Comparison of ENCODE assay signal across 8 mouse cellular contexts in genomic region chrX:35888087-35888895, GRCm38 (mm10). TPM values are rescaled to one million over a fixed set of nuclear protein-coding genes. Genes with fewer than 3 reads are reported as not detected.
A peak's percentile ranks its signal among the peaks of the same experiment; 100 is the strongest.
DNase-seq lines count a peak whose midpoint lies in the region; ATAC-seq and TF ChIP-seq lines count a peak whose summit lies in the region.

TSS of gene Dock11 (plus strand) at chrX:35888832.

- TF ChIP-seq POLR2A in ES-Bruce4 (IDR thresholded peaks at IDR 0.05; ENCODE audit: insufficient read depth, low read length): no peak
- no peak for TF ChIP-seq POLR2A in testis, adult 2 months (IDR thresholded peaks at IDR 0.05; ENCODE audit: control insufficient read depth, low read depth, low read length)

- TF ChIP-seq EP300 in ES-Bruce4 (IDR thresholded peaks at IDR 0.05; ENCODE audit: insufficient read depth, low read depth, low read length): no peak

- DNase-seq in cerebellum, adult 11 months: peak; percentile 22
- DNase-seq in forebrain, embryonic 14.5 days (ENCODE audit: low spot score): peak; percentile 65
- DNase-seq in heart, postnatal 10 days: peak; percentile 61 to 64
- DNase-seq in kidney, postnatal 4 days: peak; percentile 68 to 80
- DNase-seq in lung, adult 18-20 months: peak; percentile 69 to 72

- H3K36me3 ChIP-seq in ES-Bruce4 (ENCODE audit: control insufficient read depth, insufficient read depth, low read length, poor library complexity, severe bottlenecking): no peaks in the 10 kb centered on the region
- no peaks in the 10 kb centered on the region for H3K36me3 ChIP-seq in forebrain, embryonic 14.5 days (ENCODE audit: control insufficient read depth, insufficient read depth, low read length)
- H3K36me3 ChIP-seq in neural tube, embryonic 13.5 days: no peaks in the 10 kb centered on the region
- H3K36me3 ChIP-seq in testis, adult 2 months (ENCODE audit: control insufficient read depth, insufficient read depth, low read length): no peaks in the 10 kb centered on the region

- H3K4me1 ChIP-seq in ES-Bruce4 (ENCODE audit: control insufficient read depth, insufficient read depth, low read length): no peaks in the 10 kb centered on the region
- H3K4me1 ChIP-seq in forebrain, embryonic 14.5 days (ENCODE audit: control insufficient read depth, insufficient read depth, low read length): no peaks in the 10 kb centered on the region
- H3K4me1 ChIP-seq in neural tube, embryonic 13.5 days (replicated peaks): peaks cover 9% of the 10 kb centered on the region; the same call in 1 of the 2 replicates
- H3K4me1 ChIP-seq in testis, adult 2 months (ENCODE audit: control insufficient read depth, insufficient read depth, low read length): peaks cover 7% of the 10 kb centered on the region

- peak; percentile 83 for ATAC-seq in forebrain, embryonic 14.5 days
- ATAC-seq in neural tube, embryonic 13.5 days (ENCODE audit: low read depth): peak; percentile 87

- peak within 1 kb of the TSS; percentile 65 for H3K4me3 ChIP-seq in ES-Bruce4 (ENCODE audit: low read depth, low read length)
- H3K4me3 ChIP-seq in forebrain, embryonic 14.5 days (ENCODE audit: low read depth, low read length): peak within 1 kb of the TSS; percentile 54
- H3K4me3 ChIP-seq in neural tube, embryonic 13.5 days: peak within 1 kb of the TSS; percentile 59
- peak within 1 kb of the TSS; percentile 73 for H3K4me3 ChIP-seq in testis, adult 2 months (ENCODE audit: control insufficient read depth, low read depth, low read length)

- intact Hi-C loops in heart, postnatal 10 days (cut with DNase I): no loop called here

- no peaks in the 10 kb centered on the region for H3K9me3 ChIP-seq in ES-Bruce4 (replicated peaks; ENCODE audit: control insufficient read depth, insufficient read depth, low read length, poor library complexity, severe bottlenecking)
- H3K9me3 ChIP-seq in forebrain, embryonic 14.5 days (replicated peaks; ENCODE audit: control insufficient read depth, low read length): no peaks in the 10 kb centered on the region
- H3K9me3 ChIP-seq in neural tube, embryonic 13.5 days: no peaks in the 10 kb centered on the region; the same call in 1 of the 2 replicates

- TF ChIP-seq CTCF in ES-Bruce4 (IDR thresholded peaks at IDR 0.05; ENCODE audit: low read depth, low read length): no peak
- TF ChIP-seq CTCF in testis, adult 2 months (IDR thresholded peaks at IDR 0.05; ENCODE audit: control insufficient read depth, insufficient read depth, insufficient replicate concordance, low read depth, low read length): no peak

- no peaks in the 10 kb centered on the region for H3K27me3 ChIP-seq in ES-Bruce4 (ENCODE audit: control insufficient read depth, insufficient read depth, low read length, poor library complexity, severe bottlenecking)
- H3K27me3 ChIP-seq in forebrain, embryonic 14.5 days (replicated peaks; ENCODE audit: control insufficient read depth, insufficient read depth, low read length): no peaks in the 10 kb centered on the region
- no peaks in the 10 kb centered on the region for H3K27me3 ChIP-seq in neural tube, embryonic 13.5 days
- H3K27me3 ChIP-seq in testis, adult 2 months (ENCODE audit: control insufficient read depth, insufficient read depth, low read length): no peaks in the 10 kb centered on the region

- 29% methylated on average over 38 of the region's 38 CpGs for WGBS in forebrain, embryonic 14.5 days
- WGBS in neural tube, embryonic 13.5 days: 14% methylated on average over 29 of the region's 38 CpGs

- H3K4me2 ChIP-seq in forebrain, embryonic 14.5 days (ENCODE audit: low read length): peak within 1 kb of the TSS; percentile 52
- H3K4me2 ChIP-seq in neural tube, embryonic 13.5 days: peak within 1 kb of the TSS; percentile 58

- peak within 1 kb of the TSS; percentile 66 for H3K9ac ChIP-seq in ES-Bruce4 (ENCODE audit: low read depth, poor library complexity, severe bottlenecking)
- H3K9ac ChIP-seq in forebrain, embryonic 14.5 days (ENCODE audit: low read length): peak within 1 kb of the TSS; percentile 74
- H3K9ac ChIP-seq in neural tube, embryonic 13.5 days: peak within 1 kb of the TSS; percentile 77

- H3K27ac ChIP-seq in ES-Bruce4 (ENCODE audit: insufficient read depth, low read length): no peak within 1 kb of the TSS
- peak within 1 kb of the TSS; percentile 78 for H3K27ac ChIP-seq in forebrain, embryonic 14.5 days (ENCODE audit: low read depth, low read length)
- peak within 1 kb of the TSS; percentile 87 for H3K27ac ChIP-seq in neural tube, embryonic 13.5 days (replicated peaks)
- peak within 1 kb of the TSS; percentile 8; the same call in 1 of the 2 replicates for H3K27ac ChIP-seq in testis, adult 2 months (ENCODE audit: control insufficient read depth, insufficient read depth, low read depth, low read length)

RNA-seq across cellular contexts. Expression of gene Dock11, which starts in this region (rescaled TPM):
- polyA plus RNA-seq in ES-Bruce4 (2011; ENCODE audit: insufficient read depth, insufficient read length, low read depth, missing spikeins): 49.0 and 54.7 TPM in 2 replicates
- 19.0 and 20.2 TPM in 2 replicates for polyA plus RNA-seq in forebrain, embryonic 14.5 days (2014; fragmentation: Nextera tagmentation; extraction: Ambion mirVana)
- 10 to 100 TPM in 1 of 2 experiments, 1 to 10 TPM in 1; 8.0 to 10.4 TPM for total RNA-seq in heart, postnatal 10 days (2021)
- polyA plus RNA-seq in neural tube, embryonic 13.5 days (2015; fragmentation: Nextera tagmentation; extraction: Ambion mirVana): 12.7 and 15.3 TPM in 2 replicates
- 0.26 and 0.52 TPM in 2 replicates for polyA plus RNA-seq in testis, adult 2 months (2012; rRNA removed)

Comparison
In these comparisons a context has a peak if more than half of its experiments do, and no peak if none do; other contexts are left out.
1. DNase-seq: peak in every context shown above with its lines; median percentile 74 in kidney, postnatal 4 days; 70 in lung, adult 18-20 months; 65 in forebrain, embryonic 14.5 days; 62 in heart, postnatal 10 days; 22 in cerebellum, adult 11 months.